Mouse (Mus musculus) forebrain, embryonic 15.5 days (tissue): Measurements from ENCODE around the gene Trp53bp2. TPM values are rescaled to one million over a fixed set of nuclear protein-coding genes. Genes with fewer than 3 reads are reported as not detected.

Source experiments
- ATAC-seq: fragments of 200-750 bp; cut with Nextera tagmentation; replicated peaks from 2 replicates; pipeline ENCODE4 v1.8.0; 2017; ENCODE audit warnings: mild to moderate bottlenecking, moderate TSS enrichment, moderate library complexity
- H3K27ac ChIP-seq: fragments of 300-500 bp; sonication (generic); replicated peaks from 2 replicates; pipeline ENCODE4 v1.5.1; 2015; ENCODE audit warnings: mild to moderate bottlenecking, inconsistent platforms
- H3K27me3 ChIP-seq: fragments of 300-500 bp; sonication (generic); 2 replicates; pipeline ENCODE4 v1.6.1; 2015; ENCODE audit warnings: inconsistent platforms
- H3K36me3 ChIP-seq: fragments of 300-500 bp; sonication (generic); 2 replicates; pipeline ENCODE4 v1.6.1; 2015; ENCODE audit warnings: mild to moderate bottlenecking, inconsistent platforms
- H3K4me1 ChIP-seq: fragments of 300-500 bp; sonication (generic); 2 replicates; pipeline ENCODE4 v1.6.1; 2015; ENCODE audit warnings: inconsistent platforms
- H3K4me2 ChIP-seq: fragments of 300-500 bp; sonication (generic); replicated peaks from 2 replicates; pipeline ENCODE4 v1.6.1; 2015; ENCODE audit warnings: mild to moderate bottlenecking, inconsistent platforms
- H3K4me3 ChIP-seq: fragments of 300-500 bp; sonication (generic); 2 replicates; pipeline ENCODE4 v1.5.1; 2015; ENCODE audit warnings: mild to moderate bottlenecking, inconsistent platforms
- H3K9ac ChIP-seq: fragments of 300-500 bp; sonication (generic); replicated peaks from 2 replicates; pipeline ENCODE4 v1.6.1; 2015; ENCODE audit warnings: mild to moderate bottlenecking, inconsistent platforms
- H3K9me3 ChIP-seq: fragments of 300-500 bp; sonication (generic); 2 replicates; pipeline ENCODE4 v1.6.1; 2016; ENCODE audit warnings: inconsistent platforms
- WGBS: fragments of 180-500 bp; shearing (Covaris S2); methylation state at CpG from one replicate; pipeline ENCODE4 v1.1.7; 2015; ENCODE audit warnings: mixed read lengths; 5-methylcytosine and 5-hydroxymethylcytosine counted together
- polyA plus RNA-seq: library from polyadenylated mRNA; unstranded; fragments of >200 nt; fragmentation: Nextera tagmentation; extraction: Ambion mirVana; gene quantifications from 2 replicates; pipeline ENCODE4 v1.2.1, GENCODE M21; 2015

Trp53bp2 gene
- polyA plus RNA-seq, 1 experiment from 2014 or later, result 26.5 TPM

DNA sequence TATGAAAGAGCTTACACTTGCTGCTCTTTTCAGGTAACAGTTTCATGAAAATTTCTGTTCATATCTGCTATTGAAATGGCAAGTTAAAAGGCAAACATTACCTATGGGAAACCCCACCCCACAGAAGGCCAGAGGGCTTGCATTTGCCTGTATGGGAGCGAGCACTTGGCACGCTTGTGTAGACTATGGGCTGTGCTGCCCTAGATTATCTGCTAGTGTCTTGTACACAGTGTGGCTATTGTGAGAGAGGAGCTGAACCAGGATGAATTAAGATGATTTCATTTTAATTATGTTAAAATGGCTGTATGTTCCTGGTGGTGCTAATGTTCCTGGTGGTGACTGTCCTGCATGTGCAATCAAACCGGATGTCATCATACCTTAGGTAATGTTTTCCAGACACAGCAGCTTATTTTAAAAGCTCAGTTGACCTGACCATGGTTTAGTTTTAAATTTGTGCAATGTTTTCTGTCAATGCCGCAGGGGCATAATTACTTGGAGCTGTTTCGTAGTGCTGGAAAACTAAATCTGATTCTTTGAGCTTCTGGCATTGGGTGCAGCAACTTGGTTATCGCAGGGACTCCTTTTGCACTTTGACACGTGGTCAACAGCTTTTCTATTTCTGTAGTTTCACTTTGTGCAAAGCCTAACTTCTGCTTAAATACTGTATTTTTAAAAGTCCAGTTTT lies 3.8 kb downstream of the Trp53bp2 start:
- no peaks in the 10 kb centered on the region for H3K27me3 ChIP-seq
- H3K9ac ChIP-seq, result no peak overlapping the region
- no peak overlapping the region for H3K4me3 ChIP-seq
- H3K4me2 ChIP-seq, result no peak overlapping the region; the same call in 1 of the 2 replicates
- no peak overlapping the region for H3K27ac ChIP-seq
- no peaks in the 10 kb centered on the region for H3K9me3 ChIP-seq
- peaks cover 40% of the 10 kb centered on the region for H3K4me1 ChIP-seq
- no peaks in the 10 kb centered on the region for H3K36me3 ChIP-seq
- 76% methylated on average over 7 of the region's 7 CpGs for WGBS
- no peak for ATAC-seq

DNA sequence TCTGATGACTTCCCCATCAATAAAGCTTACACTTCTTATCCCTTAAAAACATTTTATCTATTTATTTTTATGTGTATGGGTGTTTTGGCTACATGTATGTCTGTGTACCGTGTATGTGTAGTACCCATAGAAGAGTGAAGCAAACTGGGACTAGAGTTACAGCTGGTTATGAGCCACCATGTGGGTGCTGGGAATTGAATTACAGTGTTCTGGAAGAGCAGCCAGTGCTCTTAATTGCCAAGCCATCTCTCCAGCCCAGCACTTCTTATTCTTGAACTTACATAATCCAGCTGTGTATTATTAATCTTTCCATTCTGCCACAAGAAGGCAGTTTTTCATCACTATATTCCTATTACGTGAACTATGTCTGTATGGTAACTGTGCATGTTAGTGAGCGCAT lies 10.5 kb downstream of the Trp53bp2 start:
- no peak for ATAC-seq
- no peak overlapping the region for H3K9ac ChIP-seq
- no peaks in the 10 kb centered on the region for H3K27me3 ChIP-seq
- no peak overlapping the region for H3K4me3 ChIP-seq
- peaks cover 12% of the 10 kb centered on the region for H3K4me1 ChIP-seq
- no peaks in the 10 kb centered on the region for H3K9me3 ChIP-seq
- H3K4me2 ChIP-seq, result no peak overlapping the region
- no peak overlapping the region for H3K27ac ChIP-seq
- no peaks in the 10 kb centered on the region for H3K36me3 ChIP-seq
- WGBS, result 92% methylated on average over 3 of the region's 3 CpGs

DNA sequence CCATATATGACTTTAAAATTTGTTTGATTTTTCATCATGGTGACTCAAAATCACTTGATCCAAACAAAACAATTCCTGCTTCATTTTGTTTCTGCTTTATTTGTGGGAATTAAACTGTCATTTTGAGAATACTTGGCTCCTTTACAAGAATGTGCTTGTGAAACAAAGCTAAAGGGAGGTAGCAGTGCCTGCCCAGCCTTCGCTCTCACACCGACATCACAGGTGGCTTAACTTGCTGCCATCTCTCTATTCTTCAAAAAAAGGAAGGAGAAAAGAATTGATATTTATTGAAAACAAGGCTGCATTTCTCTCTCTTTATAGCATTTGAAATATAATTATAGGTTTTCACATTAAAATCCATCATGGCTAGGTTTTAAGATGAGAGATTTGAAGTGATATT lies 15.3 kb downstream of the Trp53bp2 start:
- whole genome bisulfite sequencing, result 38% methylated on average over 2 of the region's 2 CpGs

DNA sequence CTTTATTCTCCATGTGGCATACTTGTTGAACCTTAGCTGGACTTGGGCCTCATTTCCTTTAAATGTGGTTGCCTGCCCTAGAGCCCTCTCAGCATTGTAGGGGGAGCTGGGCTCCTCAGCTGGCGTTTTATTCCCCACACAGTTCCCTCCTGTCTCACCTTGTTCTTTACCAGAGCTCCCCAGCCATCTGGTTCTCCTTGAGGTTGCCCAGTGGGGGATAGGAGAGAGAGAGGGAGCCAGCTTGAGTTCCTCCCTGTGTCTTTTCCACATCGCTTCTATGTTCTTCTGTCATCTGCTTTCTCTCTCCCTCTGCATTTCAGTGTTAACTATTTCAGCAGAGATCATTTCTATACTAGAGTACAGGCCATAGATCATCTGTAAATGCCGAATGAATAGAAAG lies 16.2 kb downstream of the Trp53bp2 start:
- Histone ChIP-seq H3K27me3 (no peaks in the 10 kb centered on the region), H3K4me2 (no peak overlapping the region), H3K36me3 (no peaks in the 10 kb centered on the region), H3K9ac (no peak overlapping the region), H3K4me3 (no peak overlapping the region), H3K4me1 (peaks cover 24% of the 10 kb centered on the region), H3K27ac (peak overlapping the region; percentile 60), H3K9me3 (no peaks in the 10 kb centered on the region)
- no peak for ATAC-seq
- WGBS, result 61% methylated on average over 3 of the region's 3 CpGs

More for the DNA sequence above, 15.3 kb downstream of the Trp53bp2 start:
- Histone ChIP-seq H3K4me3 (no peak overlapping the region), H3K9me3 (no peaks in the 10 kb centered on the region), H3K4me2 (no peak overlapping the region), H3K4me1 (peaks cover 27% of the 10 kb centered on the region), H3K27me3 (no peaks in the 10 kb centered on the region), H3K27ac (no peak overlapping the region), H3K36me3 (no peaks in the 10 kb centered on the region), H3K9ac (no peak overlapping the region)
- ATAC-seq, result no peak

DNA sequence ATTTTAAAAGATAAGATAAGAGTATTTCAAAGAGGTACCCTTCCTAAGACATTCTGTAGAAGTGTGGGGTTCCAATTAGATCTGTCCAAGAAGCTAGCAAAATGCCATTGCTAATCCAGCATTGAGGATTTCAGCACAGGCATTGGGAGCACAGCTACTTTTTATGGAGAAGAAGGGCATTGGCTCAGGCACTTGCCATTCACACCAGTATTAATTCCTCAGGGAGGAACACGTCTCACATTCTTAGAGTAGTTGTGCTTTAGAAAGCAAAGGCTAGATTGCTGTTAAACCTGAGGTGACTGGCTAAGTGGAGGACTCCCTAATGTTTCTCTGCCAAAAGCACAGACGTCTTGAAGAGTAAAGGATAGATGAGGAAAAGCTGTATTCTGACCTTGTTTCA lies 17.5 kb downstream of the Trp53bp2 start:
- no peak overlapping the region for H3K9ac ChIP-seq
- no peak for ATAC-seq
- WGBS, result 39% methylated on average over 2 of the region's 2 CpGs
- H3K4me1 ChIP-seq, result peaks cover 24% of the 10 kb centered on the region
- H3K4me3 ChIP-seq, result no peak overlapping the region
- H3K27ac ChIP-seq, result no peak overlapping the region
- no peaks in the 10 kb centered on the region for H3K9me3 ChIP-seq
- H3K36me3 ChIP-seq, result peaks cover 6% of the 10 kb centered on the region; the same call in 1 of the 2 replicates
- H3K27me3 ChIP-seq, result no peaks in the 10 kb centered on the region
- no peak overlapping the region for H3K4me2 ChIP-seq

DNA sequence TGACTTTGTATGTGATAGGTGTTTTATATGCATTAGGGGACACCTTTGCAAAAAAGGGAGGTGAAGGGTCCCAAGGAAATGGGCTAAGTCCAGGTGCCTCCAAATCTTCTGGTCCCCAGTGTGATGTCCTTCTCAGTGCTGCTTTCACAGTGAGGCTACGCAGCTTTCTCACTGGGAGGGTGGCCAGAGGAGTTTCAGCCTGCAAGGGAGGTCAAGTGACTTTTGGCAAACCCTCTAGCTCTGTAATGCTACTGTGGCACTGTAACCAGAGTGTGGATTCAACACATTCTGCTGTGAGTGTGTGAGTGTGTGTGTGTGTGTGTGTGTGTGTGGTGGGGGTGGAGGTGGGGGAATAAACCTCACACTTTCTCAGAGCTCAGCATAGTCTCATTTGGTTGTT lies 18.5 kb downstream of the Trp53bp2 start:
- no peak overlapping the region for H3K27ac ChIP-seq
- H3K9ac ChIP-seq, result no peak overlapping the region
- H3K4me2 ChIP-seq, result no peak overlapping the region
- ATAC-seq, result no peak
- peaks cover 16% of the 10 kb centered on the region for H3K36me3 ChIP-seq
- H3K9me3 ChIP-seq, result no peaks in the 10 kb centered on the region
- peaks cover 18% of the 10 kb centered on the region for H3K4me1 ChIP-seq
- 87% methylated on average over 1 of the region's 1 CpGs for WGBS
- no peak overlapping the region for H3K4me3 ChIP-seq
- H3K27me3 ChIP-seq, result no peaks in the 10 kb centered on the region

DNA sequence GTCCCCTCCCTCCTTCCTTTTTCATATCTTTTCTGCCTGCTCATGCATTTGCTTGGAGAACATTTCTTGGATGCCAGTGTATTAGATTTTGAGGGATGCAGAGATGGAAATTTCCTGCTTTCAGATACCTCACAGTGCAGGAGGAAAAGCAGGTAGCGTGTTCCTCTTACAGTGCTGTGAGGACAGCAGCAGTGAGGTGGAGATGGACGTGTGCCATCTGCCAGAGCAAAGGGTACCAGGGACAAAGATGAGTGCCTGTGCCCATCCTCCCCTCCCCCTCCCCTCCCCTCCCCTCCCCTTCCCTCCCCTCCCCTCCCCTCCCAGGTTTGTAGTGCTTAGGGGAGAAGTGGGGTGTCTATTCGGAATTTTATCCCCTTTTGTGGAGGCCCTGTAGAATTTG lies 20.9 kb downstream of the Trp53bp2 start:
- WGBS, result 84% methylated on average over 3 of the region's 3 CpGs
- no peak overlapping the region for H3K4me3 ChIP-seq
- H3K36me3 ChIP-seq, result peaks cover 26% of the 10 kb centered on the region
- no peak overlapping the region for H3K9ac ChIP-seq
- peaks cover 13% of the 10 kb centered on the region for H3K4me1 ChIP-seq
- no peak overlapping the region for H3K27ac ChIP-seq
- no peaks in the 10 kb centered on the region for H3K9me3 ChIP-seq
- ATAC-seq, result no peak
- no peaks in the 10 kb centered on the region for H3K27me3 ChIP-seq
- H3K4me2 ChIP-seq, result no peak overlapping the region

DNA sequence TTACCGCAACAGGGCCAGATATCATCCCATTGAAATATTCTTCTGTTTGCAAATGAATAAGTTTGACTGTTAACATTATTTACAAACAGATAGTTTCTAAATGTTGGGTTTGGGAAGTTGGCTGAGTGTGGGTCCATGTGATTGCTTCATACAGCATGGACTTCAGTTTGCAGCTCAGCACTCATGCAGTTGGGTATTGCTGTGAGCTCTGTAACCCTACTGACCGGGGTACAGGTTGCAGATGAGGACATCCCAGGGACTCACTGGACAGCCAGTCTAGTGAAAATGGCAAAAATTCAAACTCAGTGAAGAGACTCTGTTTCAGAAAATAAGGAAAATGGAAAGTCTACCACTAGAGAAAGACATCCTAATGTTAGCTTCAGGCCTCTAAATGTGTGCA lies 21.7 kb downstream of the Trp53bp2 start:
- Histone ChIP-seq H3K27ac (no peak overlapping the region), H3K9me3 (no peaks in the 10 kb centered on the region), H3K9ac (no peak overlapping the region), H3K27me3 (no peaks in the 10 kb centered on the region), H3K4me2 (no peak overlapping the region), H3K4me1 (peaks cover 8% of the 10 kb centered on the region; the same call in 1 of the 2 replicates), H3K36me3 (peaks cover 30% of the 10 kb centered on the region), H3K4me3 (no peak overlapping the region)
- WGBS, result 95% methylated on average over 2 of the region's 2 CpGs
- no peak for ATAC-seq

DNA sequence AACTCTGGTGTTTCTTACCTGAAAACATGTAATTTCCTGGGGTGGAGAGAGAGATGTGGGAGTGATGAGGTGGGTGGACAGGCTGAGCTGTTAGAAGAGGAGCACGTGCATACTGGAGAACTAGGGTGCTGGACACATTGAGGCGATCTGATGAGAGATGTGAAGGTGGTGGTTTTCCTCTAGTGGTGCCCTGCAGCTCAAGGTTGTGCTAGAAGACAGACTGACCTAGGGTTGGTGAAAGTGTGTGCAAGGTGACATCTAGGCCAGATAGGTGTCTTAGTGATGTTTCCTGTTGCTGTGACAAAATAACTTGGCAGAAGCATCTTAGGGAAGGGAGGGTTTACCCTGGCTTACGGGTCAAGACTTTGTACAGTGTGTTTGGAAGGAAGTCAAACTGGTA lies 23.1 kb downstream of the Trp53bp2 start:
- Histone ChIP-seq H3K4me3 (no peak overlapping the region), H3K9me3 (no peaks in the 10 kb centered on the region), H3K36me3 (peaks cover 34% of the 10 kb centered on the region), H3K27ac (no peak overlapping the region), H3K4me1 (peaks cover 3% of the 10 kb centered on the region; the same call in 1 of the 2 replicates), H3K9ac (no peak overlapping the region), H3K4me2 (no peak overlapping the region), H3K27me3 (no peaks in the 10 kb centered on the region)
- WGBS, result 94% methylated on average over 3 of the region's 3 CpGs
- no peak for ATAC-seq

DNA sequence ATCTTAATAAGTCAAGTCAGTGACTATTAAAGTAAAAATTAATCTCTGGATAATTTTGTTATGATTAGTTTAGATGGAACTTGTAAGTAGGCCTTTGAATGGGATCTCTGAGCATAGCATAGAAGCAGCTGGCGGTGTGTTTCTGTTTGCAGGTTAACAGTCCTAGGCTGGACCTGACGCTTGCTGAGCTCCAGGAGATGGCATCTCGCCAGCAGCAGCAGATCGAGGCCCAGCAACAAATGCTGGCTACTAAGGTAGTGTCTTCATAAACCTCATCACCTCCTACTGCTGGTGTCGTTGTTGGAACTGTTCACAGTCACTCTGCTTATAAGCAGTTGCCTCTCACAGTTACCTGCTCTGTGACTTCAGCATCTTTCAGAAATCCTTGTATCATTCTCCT lies 27.8 kb downstream of the Trp53bp2 start:
- H3K4me1 ChIP-seq, result no peaks in the 10 kb centered on the region
- no peak overlapping the region for H3K27ac ChIP-seq
- no peak overlapping the region for H3K4me3 ChIP-seq
- 63% methylated on average over 5 of the region's 5 CpGs for WGBS
- no peak for ATAC-seq
- H3K36me3 ChIP-seq, result peaks cover 45% of the 10 kb centered on the region
- no peak overlapping the region for H3K4me2 ChIP-seq
- no peak overlapping the region for H3K9ac ChIP-seq
- H3K27me3 ChIP-seq, result no peaks in the 10 kb centered on the region
- no peaks in the 10 kb centered on the region for H3K9me3 ChIP-seq

DNA sequence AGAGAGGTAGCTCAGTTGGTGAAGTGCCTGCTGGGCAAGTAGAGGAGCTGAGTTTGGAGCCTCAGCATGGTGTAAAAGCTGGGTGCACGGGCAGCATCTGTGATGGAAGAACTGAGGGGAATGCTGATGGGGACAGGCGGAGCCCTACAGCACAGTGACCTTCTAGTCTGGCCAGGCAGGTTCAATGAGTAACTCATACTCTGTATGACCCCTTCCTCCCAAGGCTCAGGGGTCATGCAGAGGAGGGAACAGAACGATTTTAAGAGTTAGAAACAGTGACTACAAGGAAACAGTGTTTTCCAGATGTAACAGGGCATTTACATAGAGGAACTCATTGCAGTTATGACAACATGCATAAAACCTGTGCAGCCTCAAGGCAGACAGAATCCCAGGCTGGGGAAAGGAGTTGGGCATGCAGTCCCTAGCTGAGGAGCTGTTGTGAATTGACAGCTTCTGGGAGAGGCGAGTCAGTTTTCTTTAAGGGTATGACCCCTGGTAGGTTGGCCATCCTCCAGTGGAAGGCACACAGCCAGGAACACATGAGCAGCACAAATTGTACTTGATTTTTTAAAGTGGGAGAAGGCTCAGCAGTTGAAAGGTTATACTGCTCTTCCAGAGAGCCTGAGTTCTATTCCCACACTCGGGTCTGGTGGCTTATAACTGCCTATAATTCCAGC lies 30.7 kb downstream of the Trp53bp2 start:
- WGBS, result 84% methylated on average over 5 of the region's 5 CpGs
- Histone ChIP-seq H3K27ac (no peak overlapping the region), H3K9ac (no peak overlapping the region), H3K4me1 (no peaks in the 10 kb centered on the region), H3K9me3 (no peaks in the 10 kb centered on the region), H3K27me3 (no peaks in the 10 kb centered on the region), H3K36me3 (peaks cover 57% of the 10 kb centered on the region), H3K4me3 (no peak overlapping the region), H3K4me2 (no peak overlapping the region)
- no peak for ATAC-seq

DNA sequence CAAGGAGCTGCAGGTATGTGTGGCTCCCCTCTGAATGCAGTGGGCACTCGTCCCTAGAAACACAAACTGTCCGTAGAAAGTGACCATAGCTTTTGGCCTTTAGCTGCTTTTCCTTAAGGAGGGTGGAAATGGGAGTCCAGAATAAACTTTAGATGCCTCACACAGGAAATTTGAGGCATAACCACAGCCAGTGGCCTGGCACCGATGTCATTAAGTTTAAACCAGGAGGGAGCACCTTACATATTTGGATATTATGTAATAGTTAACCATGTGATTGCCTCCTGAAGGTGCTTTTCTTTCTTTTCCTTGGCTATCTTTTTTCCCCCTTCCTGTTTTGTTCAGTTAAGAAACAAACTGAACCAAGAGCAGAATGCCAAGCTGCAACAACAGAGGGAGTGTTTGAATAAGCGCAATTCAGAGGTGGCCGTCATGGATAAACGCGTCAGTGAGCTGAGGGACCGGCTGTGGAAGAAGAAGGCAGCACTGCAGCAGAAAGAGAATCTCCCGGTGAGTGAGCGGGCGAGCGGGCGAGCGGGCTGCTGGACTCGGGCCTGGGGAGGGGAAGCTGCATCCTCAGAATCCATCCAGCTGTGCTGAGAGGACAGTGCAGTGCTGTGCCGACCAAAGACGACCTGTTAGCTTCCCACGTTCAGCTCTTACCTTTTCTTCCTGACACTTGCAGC lies 33.0 kb downstream of the Trp53bp2 start:
- no peak overlapping the region for H3K9ac ChIP-seq
- peaks cover 69% of the 10 kb centered on the region for H3K36me3 ChIP-seq
- H3K27ac ChIP-seq, result no peak overlapping the region
- WGBS, result 86% methylated on average over 18 of the region's 18 CpGs
- no peaks in the 10 kb centered on the region for H3K4me1 ChIP-seq
- no peak for ATAC-seq
- no peak overlapping the region for H3K4me2 ChIP-seq
- H3K4me3 ChIP-seq, result no peak overlapping the region
- H3K9me3 ChIP-seq, result no peaks in the 10 kb centered on the region
- no peaks in the 10 kb centered on the region for H3K27me3 ChIP-seq
